Mouse (Mus musculus): ENCODE results near the gene Klf2.

DNA sequence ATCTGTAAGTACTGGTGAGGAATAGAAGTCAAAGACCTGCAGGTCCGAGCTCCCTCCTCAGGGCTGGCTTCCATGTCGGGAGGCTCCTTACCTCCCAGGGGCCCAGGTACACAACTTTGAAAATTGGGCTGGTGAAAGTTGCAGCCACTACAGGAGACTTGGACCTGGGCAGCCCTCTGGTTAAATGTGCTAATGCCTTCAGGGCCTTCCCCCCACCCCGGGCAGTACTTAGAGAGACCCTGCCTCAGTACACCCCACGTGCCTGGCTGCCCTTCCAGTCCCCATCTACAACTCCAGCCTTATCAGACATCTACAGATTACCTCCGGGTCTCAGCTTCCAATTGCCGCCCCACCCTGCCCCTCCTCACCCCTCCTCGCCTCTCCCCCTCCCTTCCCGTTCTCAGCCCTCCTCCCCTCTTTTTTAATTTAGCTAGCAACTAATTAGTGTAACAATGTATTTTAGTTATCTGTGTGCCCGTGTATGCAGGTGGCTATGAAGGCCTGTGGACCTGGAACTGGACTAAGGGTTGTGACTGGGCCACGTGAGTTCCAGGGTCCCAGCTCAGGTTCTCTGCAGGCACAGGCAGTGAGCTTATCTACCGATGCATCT lies 47.7 kb upstream of the Klf2 start:
- no peak for TF ChIP-seq CTCF (IDR thresholded peaks at IDR 0.05; ENCODE audit: low read depth)
- TF ChIP-seq EP300 (IDR thresholded peaks at IDR 0.05; ENCODE audit: low read depth) = no peak

Measured in liver, postnatal 0 days (tissue).